Mouse (Mus musculus) hindbrain, embryonic 11.5 days (tissue): ENCODE measurements around the gene Cfap74. TPM values are rescaled to one million over a fixed set of nuclear protein-coding genes. Genes with fewer than 3 reads are reported as not detected.

Experiments
- ATAC-seq: fragments of 200-750 bp; cut with Nextera tagmentation; 2 replicates; pipeline ENCODE4 v1.8.0; 2017; ENCODE audit warnings: mild to moderate bottlenecking, moderate TSS enrichment, moderate library complexity; ENCODE audit not compliant: low FRiP score
- DNase-seq: peaks from one replicate; pipeline ENCODE4 v3.0.0-alpha.2; 2015; ENCODE audit warnings: low spot score
- H3K27ac ChIP-seq: fragments of 300-500 bp; sonication (generic); 2 replicates; pipeline ENCODE4 v1.5.1; 2014; ENCODE audit warnings: mild to moderate bottlenecking, low read depth, low read length
- H3K27me3 ChIP-seq: fragments of 300-500 bp; sonication (generic); 2 replicates; pipeline ENCODE4 v1.6.1; 2014; ENCODE audit warnings: mild to moderate bottlenecking, low read length, moderate library complexity, mixed read lengths; ENCODE audit not compliant: control insufficient read depth, insufficient read depth
- H3K36me3 ChIP-seq: fragments of 300-500 bp; sonication (generic); 2 replicates; pipeline ENCODE4 v1.6.1; 2014; ENCODE audit warnings: mild to moderate bottlenecking, low read length, moderate library complexity, mixed read lengths; ENCODE audit not compliant: control insufficient read depth, insufficient read depth
- H3K4me1 ChIP-seq: fragments of 300-500 bp; sonication (generic); replicated peaks from 2 replicates; pipeline ENCODE4 v1.6.1; 2014; ENCODE audit warnings: low read length, mixed read lengths; ENCODE audit not compliant: control insufficient read depth, insufficient read depth
- H3K4me2 ChIP-seq: fragments of 300-500 bp; sonication (generic); replicated peaks from 2 replicates; pipeline ENCODE4 v1.6.1; 2014; ENCODE audit warnings: mild to moderate bottlenecking, low read depth, low read length
- H3K4me3 ChIP-seq: fragments of 300-500 bp; sonication (generic); 2 replicates; pipeline ENCODE4 v1.5.1; 2014; ENCODE audit warnings: low read depth, low read length
- H3K9ac ChIP-seq: fragments of 300-500 bp; sonication (generic); 2 replicates; pipeline ENCODE4 v1.6.1; 2014; ENCODE audit warnings: low read depth, low read length
- H3K9me3 ChIP-seq: fragments of 300-500 bp; sonication (generic); 2 replicates; pipeline ENCODE4 v1.6.1; 2016; ENCODE audit warnings: low read length; ENCODE audit not compliant: control insufficient read depth
- WGBS: fragments of 180-500 bp; shearing (Covaris S2); extraction: QIAGEN DNeasy Blood & Tissue Kit; methylation state at CpG from one replicate; pipeline ENCODE4 v1.1.7; 2014; 5-methylcytosine and 5-hydroxymethylcytosine counted together
- polyA plus RNA-seq: library from polyadenylated mRNA; unstranded; fragments of >200 nt; fragmentation: Nextera tagmentation; extraction: Ambion mirVana; gene quantifications from 2 replicates; pipeline ENCODE4 v1.2.1, GENCODE M21; 2014

The Cfap74 gene
- polyA plus RNA-seq = 5.4 and 6.8 TPM in 2 replicates

DNA sequence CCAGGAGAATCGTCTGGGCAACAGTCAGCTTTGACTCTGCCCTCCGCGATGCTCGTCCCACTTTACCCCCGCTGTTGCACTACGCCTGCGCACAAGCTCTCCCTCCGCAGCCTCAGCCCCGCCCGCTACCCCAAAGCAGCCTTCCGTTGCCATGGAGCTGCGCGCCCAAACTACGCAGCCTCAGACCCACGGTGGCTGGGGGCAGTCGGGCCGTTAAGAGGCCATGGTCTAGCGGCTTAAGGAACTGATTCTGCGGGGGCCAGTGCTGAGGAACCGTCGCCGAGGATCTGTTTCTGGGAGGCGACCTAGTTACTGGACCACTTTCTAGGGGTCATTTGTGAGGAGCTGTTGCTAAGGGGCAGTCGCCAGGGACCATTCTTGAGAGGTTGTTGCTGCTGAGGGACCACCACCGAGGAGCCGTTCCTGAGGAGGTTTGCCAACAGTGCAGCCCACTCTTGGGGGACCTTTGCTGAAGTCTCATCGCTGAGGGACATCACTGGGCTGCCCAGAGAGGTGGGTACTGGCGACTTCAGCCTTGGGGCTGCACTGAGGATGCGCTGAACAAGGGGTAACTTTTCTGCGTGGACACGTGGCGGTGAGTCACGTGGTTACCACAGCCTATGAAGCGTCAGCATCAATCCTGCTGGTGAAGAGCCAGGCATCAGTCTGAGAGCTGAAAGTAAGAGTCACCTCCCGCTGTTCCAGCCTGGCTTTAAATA, at the start of gene Cfap74:
Cfap74 (plus strand) TSS at position 133 of the 719 bp plus-strand sequence.
- H3K4me1 ChIP-seq = no peaks in the 10 kb centered on the region; the same call in 1 of the 2 replicates
- WGBS = 0% methylated on average over 35 of the region's 35 CpGs
- no peaks in the 10 kb centered on the region for H3K36me3 ChIP-seq
- H3K9ac ChIP-seq = peak within 1 kb of the TSS; percentile 47
- peak within 1 kb of the TSS; percentile 72 for H3K4me2 ChIP-seq
- peak within 1 kb of the TSS; percentile 49 for H3K4me3 ChIP-seq
- H3K27me3 ChIP-seq = no peaks in the 10 kb centered on the region
- H3K27ac ChIP-seq = 0 out of 2 replicates have a peak within 1 kb of the TSS, but pooled peaks have one; percentile 12
- DNase-seq = peak; percentile 92
- H3K9me3 ChIP-seq = no peaks in the 10 kb centered on the region
- ATAC-seq = peak; percentile 98

DNA sequence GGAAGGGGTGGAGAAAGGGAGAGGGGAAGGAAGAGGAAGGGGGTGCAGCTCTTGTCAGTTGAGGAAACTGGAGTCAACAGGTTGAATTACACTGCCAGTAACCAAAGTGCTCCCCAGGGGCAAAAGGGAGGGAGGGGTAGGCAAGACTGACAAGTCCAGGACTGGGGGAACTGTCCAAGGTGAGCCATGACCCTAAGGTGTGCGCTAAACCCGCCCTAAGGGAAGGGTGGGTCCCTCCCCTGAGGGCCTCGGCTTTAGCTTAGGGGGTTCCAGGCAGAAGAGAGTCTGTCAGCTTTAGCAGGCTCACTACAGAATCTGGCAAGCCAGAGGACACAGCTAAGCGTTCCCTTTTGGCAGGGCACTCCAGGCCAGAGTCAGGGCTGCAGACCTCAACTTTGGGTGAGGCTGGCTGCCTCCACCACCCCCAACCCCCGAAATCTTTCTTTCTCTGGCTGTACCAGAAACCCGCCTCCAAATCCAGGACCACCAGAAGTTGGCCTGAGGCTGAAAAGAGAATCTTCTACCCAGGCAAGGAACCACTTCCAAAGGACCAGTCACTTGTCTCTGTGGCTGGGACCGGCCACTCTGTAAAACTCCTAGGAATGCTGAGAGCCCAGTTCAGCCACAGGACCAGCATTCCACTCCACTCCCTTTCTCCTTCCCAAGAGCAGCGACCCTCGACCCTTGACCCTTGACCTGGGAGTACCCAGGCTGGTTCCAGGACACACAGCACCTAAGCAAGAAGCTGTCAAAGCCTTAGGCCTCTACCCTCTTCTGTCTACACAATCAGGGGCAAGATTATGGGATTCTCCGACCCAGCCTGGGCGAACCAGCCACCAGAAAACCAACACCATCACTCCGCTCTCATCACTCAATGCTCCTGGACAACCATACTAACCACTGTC, 49.2 kb upstream of the Cfap74 start:
- Histone ChIP-seq H3K36me3 (no peaks in the 10 kb centered on the region), H3K27ac (no peak overlapping the region), H3K4me2 (no peak overlapping the region), H3K9ac (no peak overlapping the region), H3K4me1 (0 out of 2 replicates have a peak, but pooled peaks cover 4% of the 10 kb centered on the region), H3K9me3 (no peaks in the 10 kb centered on the region), H3K4me3 (no peak overlapping the region), H3K27me3 (peaks cover 44% of the 10 kb centered on the region)
- 48% methylated on average over 12 of the region's 12 CpGs for WGBS
- DNase-seq (no peak), ATAC-seq (no peak)

DNA sequence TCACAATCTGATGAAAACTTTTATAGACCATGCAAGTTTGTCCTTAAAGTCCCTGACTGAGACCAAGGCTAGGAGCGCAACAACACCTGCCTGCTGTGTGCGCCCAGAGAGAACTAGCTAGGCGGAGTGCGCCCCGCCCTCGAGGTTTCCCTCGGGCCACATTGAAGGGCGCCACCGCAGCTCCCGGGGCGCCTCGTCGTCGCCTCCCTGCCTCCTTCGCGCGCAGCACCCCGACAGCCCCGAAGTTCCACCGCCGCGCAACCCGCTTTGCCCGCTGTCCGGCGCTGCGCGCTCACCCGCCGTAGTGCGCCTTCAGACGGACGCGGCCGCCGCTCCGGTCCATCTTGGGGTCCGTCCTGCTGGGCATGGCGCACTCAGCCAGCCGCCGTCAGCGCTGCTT, 48.1 kb upstream of the Cfap74 start:
- Histone ChIP-seq H3K4me3 (peak overlapping the region; percentile 38), H3K4me2 (peak overlapping the region; percentile 57), H3K36me3 (no peaks in the 10 kb centered on the region), H3K9ac (0 out of 2 replicates have a peak overlapping the region, but pooled peaks have one; percentile 11), H3K27me3 (peaks cover 44% of the 10 kb centered on the region), H3K27ac (no peak overlapping the region), H3K4me1 (0 out of 2 replicates have a peak, but pooled peaks cover 4% of the 10 kb centered on the region), H3K9me3 (no peaks in the 10 kb centered on the region)
- ATAC-seq (0 out of 2 replicates have a peak, but pooled peaks have one; percentile 17), DNase-seq (peak; percentile 35)
- WGBS = 2% methylated on average over 34 of the region's 42 CpGs

DNA sequence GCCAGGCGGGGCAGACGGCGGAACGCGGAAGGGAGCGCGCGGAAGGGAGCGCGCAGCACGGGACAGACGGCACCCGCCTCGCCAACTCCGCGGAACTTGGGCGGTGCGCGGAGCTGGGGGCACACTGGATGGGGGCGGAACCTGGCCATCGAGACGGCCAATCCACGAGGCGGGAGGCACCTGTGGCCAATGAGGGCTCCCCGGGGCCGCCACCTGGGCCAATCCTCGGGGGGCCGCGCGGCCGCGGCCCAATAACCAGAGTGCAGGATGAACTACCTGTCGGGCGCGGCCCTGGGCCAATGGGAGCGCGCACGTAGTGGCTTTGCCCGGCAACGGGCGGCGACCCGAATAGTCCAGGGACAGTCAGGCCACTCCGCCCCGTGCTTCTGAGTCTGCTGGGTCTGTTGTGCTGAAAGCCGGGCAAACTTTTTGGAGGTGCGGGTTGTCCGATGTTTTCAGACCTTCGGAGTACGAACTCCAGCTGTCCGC, 47.6 kb upstream of the Cfap74 start, which contains the start of gene Prkcz:
Prkcz (minus strand) TSS at position 59 of the 489 bp plus-strand sequence.
- 0 out of 2 replicates have a peak within 1 kb of the TSS, but pooled peaks have one; percentile 11 for H3K9ac ChIP-seq
- DNase-seq = peak; percentile 76
- 0 out of 2 replicates have a peak, but pooled peaks cover 4% of the 10 kb centered on the region for H3K4me1 ChIP-seq
- no peaks in the 10 kb centered on the region for H3K9me3 ChIP-seq
- no peaks in the 10 kb centered on the region for H3K36me3 ChIP-seq
- peak; percentile 81 for ATAC-seq
- H3K27ac ChIP-seq = no peak within 1 kb of the TSS
- peak within 1 kb of the TSS; percentile 57 for H3K4me2 ChIP-seq
- peaks cover 44% of the 10 kb centered on the region for H3K27me3 ChIP-seq
- WGBS = under 1% methylated on average over 51 of the region's 51 CpGs
- H3K4me3 ChIP-seq = peak within 1 kb of the TSS; percentile 38

DNA sequence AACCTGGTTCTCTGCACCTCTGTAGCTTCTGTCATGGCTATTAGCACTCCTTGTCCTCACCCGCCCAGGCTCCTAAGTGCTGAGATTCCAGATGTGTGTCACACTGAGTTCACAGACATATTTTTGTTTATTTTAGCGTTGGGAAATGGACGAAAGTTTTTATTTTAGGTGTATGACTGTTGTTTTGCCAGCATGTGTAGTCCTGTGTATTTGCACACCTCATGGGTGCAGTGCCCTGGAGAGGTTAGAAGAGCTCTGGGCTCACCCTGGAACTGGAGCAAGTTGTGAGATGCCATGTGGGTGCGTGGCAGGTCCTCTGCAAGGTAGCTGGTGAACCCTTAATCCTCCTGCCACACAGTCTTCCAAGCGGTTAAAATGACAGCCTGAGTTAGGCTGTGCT, 46.5 kb upstream of the Cfap74 start:
- peaks cover 44% of the 10 kb centered on the region for H3K27me3 ChIP-seq
- no peak overlapping the region for H3K27ac ChIP-seq
- H3K9me3 ChIP-seq = no peaks in the 10 kb centered on the region
- H3K4me1 ChIP-seq = 0 out of 2 replicates have a peak, but pooled peaks cover 4% of the 10 kb centered on the region
- H3K4me3 ChIP-seq = no peak overlapping the region
- 40% methylated on average over 5 of the region's 5 CpGs for WGBS
- ATAC-seq (no peak), DNase-seq (no peak)
- no peaks in the 10 kb centered on the region for H3K36me3 ChIP-seq
- H3K9ac ChIP-seq = no peak overlapping the region
- no peak overlapping the region for H3K4me2 ChIP-seq

DNA sequence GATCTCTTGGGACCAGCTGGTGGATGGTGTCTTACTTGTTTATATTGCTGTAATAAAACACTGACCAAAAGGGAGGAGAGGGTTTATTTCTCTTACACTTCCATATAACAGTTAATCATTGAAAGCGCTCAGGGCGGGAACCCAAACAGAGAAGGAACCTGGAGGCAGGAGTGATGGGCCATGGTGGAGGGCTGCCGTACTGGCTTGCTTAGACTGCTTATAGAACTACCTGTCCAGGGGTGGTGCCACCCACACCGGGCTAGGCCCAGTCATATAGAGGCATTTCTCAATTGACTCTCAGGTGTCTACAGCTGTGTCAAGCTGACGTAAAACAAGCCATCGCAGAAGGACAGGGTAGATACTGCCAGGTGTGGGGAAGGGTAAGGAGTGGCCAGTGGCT, 42.2 kb upstream of the Cfap74 start:
- Histone ChIP-seq H3K4me2 (no peak overlapping the region), H3K27ac (no peak overlapping the region), H3K4me1 (no peaks in the 10 kb centered on the region), H3K9ac (no peak overlapping the region), H3K27me3 (peaks cover 14% of the 10 kb centered on the region), H3K36me3 (no peaks in the 10 kb centered on the region), H3K4me3 (no peak overlapping the region), H3K9me3 (no peaks in the 10 kb centered on the region)
- 89% methylated on average over 6 of the region's 6 CpGs for WGBS
- DNase-seq (no peak), ATAC-seq (no peak)

DNA sequence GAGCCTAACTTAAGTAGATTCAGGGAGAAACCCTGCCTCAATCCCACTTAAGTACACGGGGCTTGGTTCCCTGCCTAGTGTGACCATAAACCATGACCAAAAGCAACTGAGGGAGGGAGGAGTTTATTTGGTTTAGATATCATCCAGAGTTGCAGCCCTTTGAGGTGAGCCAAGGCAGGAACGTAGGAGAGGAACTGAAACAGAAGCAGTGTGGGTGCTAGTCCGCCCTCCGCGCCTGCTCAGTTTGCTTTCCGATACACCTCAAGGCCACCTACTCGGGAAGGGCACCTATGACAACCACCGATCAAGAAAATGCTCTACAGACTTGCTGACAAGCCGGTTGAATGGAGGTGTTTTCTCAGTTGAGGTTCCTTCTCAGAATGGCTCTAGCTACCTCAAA, 41.3 kb upstream of the Cfap74 start:
- DNase-seq (no peak), ATAC-seq (no peak)
- H3K27me3 ChIP-seq = peaks cover 4% of the 10 kb centered on the region
- H3K9ac ChIP-seq = no peak overlapping the region
- H3K36me3 ChIP-seq = no peaks in the 10 kb centered on the region
- H3K4me2 ChIP-seq = no peak overlapping the region
- no peaks in the 10 kb centered on the region for H3K9me3 ChIP-seq
- WGBS = 90% methylated on average over 9 of the region's 9 CpGs
- H3K4me1 ChIP-seq = no peaks in the 10 kb centered on the region
- H3K27ac ChIP-seq = no peak overlapping the region
- H3K4me3 ChIP-seq = no peak overlapping the region

DNA sequence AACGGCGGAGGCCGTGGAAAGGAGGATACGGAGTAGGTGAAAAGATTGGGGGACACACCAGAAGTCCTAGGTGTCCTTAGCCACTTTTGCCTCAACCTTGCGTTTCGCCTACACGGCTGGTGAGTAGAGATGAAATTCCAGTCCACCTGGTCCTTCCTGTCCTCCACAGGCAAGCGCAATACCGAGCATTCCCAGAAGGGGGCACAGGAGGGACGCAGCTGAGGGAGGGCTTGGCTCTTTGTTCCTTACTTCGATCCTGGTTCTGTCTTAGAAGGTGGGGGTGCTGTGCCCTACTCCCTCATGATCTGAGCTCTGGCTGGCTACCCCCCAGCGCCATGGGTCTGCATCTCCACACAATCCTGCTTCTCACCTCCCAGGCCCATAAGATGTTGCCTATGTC, 40.3 kb upstream of the Cfap74 start:
- Histone ChIP-seq H3K9ac (no peak overlapping the region), H3K4me2 (no peak overlapping the region), H3K9me3 (no peaks in the 10 kb centered on the region), H3K27me3 (0 out of 2 replicates have a peak, but pooled peaks cover 3% of the 10 kb centered on the region), H3K27ac (no peak overlapping the region), H3K36me3 (no peaks in the 10 kb centered on the region), H3K4me3 (no peak overlapping the region), H3K4me1 (no peaks in the 10 kb centered on the region)
- WGBS = 27% methylated on average over 12 of the region's 12 CpGs
- peak; percentile 87 for DNase-seq
- no peak; the same call in 1 of the 2 replicates for ATAC-seq
